Mouse (Mus musculus) fibroblast of lung, adult 2 months (primary cell): ENCODE data around the gene Krtap5-1.
A peak's percentile ranks its signal among the peaks of the same experiment; 100 is the strongest.
"Not testable (repeated sequence)": the region's sequence is repeated elsewhere in the genome, so short reads cannot be mapped to it uniquely, and the experiment has no call there.

Experiments
- DNase-seq: peaks from one replicate; pipeline ENCODE4 v3.0.0-alpha.2; 2011; ENCODE audit warnings: low read depth

Krtap5-1 gene

DNA sequence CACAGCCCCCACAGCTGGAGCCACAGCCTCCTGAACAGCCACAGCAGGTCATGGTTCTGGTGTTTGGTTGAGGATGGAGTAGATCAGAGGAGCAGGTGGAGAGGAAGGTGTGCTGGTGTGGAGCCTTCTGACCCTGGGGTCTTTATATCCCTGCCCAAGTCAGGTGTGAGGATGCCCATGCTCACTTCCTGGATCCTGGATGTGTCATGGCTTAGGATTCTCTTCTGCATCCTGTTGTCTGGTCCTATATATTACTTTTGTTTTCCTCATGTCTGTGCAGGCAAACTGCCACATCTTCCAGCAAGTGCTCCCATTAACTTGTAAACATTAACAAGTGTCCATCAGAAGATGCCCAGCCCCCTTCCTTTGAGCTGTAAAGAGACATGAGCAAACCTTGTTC, at the start of gene Krtap5-1:
Krtap5-1 (minus strand) TSS at position 101 of the 400 bp plus-strand sequence.
- not testable (repeated sequence) for DNase-seq

GRCm38 (mm10) chr7:142342247-142342640, 45.3 kb upstream of the Krtap5-1 start:
- DNase-seq = no peak

DNA sequence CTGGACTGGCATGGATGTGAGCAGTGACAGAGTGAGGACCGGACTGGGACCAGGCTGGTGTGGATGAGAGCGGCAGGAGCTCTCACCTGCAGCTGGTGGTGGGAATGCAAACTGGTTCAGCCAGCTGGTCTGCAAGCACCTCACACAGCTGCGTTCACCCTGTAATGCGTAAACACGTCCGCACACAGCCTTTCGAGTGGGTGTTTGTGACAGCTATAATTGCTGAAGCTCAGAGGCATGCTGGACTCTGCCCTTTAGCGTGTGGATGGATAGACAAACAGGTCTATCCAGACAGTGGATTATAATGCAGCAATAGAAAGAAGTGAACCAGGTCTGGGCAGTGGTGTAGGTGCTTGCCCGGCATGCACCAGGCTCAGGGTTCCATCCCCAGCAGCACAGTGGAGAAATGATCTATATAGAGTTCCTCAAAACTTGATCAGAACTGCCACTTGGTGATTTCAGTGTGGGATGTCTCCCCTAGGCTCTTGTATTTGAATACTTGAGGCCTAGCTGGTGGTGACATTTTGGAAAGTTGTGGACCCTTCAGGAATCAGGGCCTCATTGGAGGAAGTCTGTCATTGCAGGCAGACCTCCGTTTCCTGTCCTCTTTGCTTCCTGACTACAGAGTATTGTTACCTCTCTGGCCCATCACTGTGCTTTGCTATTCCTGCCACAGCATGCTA, 44.8 kb upstream of the Krtap5-1 start:
- DNase-seq = no peak

DNA sequence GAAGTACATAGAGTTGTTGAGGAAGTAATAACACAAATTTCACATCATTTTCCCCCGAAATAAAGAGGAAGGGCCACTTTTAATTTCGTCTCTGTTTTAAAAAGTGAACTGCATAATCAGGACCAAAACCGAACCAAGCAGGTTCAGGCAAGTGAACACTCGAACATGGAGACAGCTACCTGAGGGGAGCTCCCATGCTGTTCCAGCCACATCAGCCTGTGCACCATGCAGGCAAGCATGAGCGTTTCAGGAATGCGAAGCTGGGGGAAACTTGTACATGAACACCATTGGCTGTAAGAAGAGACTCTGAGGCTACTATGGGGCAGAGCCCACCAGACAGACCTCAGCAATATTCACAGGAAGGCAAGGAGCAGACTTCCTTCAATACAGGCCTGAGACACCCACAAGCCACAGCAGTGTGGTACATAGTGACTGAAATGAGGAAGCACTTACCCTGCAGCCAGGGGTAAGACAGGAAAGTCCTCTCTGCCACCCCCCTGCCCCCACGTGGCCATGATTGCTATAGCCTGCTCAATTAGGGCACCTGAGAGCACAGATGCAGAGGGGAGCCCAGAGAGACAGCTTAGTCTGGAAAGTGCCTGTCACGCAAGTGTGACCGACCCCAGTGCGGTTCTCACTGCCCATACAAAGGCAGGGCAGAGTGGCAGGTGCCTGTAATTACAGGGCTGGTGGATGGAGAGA, 43.5 kb upstream of the Krtap5-1 start:
- DNase-seq = no peak

GRCm38 (mm10) chr7:142335151-142335550, 38.2 kb upstream of the Krtap5-1 start:
- DNase-seq = no peak

GRCm38 (mm10) chr7:142334246-142334645, 37.3 kb upstream of the Krtap5-1 start:
- DNase-seq = peak; percentile 48

- not testable (repeated sequence) for DNase-seq
These were observed 35.8 kb upstream of the Krtap5-1 start for GRCm38 (mm10) chr7:142332741-142333140.

DNA sequence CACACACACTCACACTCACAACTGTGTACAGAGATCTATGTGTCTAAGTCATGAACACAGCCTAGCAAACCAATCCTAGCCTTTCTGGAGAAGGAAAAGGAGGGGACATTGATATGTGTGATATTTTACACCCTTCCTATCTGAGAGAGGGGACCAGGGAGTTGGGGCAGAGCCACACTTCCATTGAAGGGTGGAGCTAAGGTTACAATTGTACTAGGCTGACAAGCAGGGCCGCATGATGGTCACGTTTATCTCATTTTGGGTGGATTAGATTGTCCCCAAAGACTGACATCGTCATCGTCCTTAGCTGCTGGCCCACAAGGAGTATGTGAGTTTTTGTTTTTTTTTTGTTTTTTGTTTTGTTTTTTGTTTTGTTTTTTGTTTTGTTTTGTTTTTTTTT, 34.4 kb upstream of the Krtap5-1 start:
- no peak for DNase-seq

- DNase-seq = no peak
These were observed 33.4 kb upstream of the Krtap5-1 start for GRCm38 (mm10) chr7:142330271-142330724.

GRCm38 (mm10) chr7:142328507-142328906, 31.6 kb upstream of the Krtap5-1 start:
- DNase-seq = no peak

GRCm38 (mm10) chr7:142326714-142327445, 30.0 kb upstream of the Krtap5-1 start:
- no peak for DNase-seq

DNA sequence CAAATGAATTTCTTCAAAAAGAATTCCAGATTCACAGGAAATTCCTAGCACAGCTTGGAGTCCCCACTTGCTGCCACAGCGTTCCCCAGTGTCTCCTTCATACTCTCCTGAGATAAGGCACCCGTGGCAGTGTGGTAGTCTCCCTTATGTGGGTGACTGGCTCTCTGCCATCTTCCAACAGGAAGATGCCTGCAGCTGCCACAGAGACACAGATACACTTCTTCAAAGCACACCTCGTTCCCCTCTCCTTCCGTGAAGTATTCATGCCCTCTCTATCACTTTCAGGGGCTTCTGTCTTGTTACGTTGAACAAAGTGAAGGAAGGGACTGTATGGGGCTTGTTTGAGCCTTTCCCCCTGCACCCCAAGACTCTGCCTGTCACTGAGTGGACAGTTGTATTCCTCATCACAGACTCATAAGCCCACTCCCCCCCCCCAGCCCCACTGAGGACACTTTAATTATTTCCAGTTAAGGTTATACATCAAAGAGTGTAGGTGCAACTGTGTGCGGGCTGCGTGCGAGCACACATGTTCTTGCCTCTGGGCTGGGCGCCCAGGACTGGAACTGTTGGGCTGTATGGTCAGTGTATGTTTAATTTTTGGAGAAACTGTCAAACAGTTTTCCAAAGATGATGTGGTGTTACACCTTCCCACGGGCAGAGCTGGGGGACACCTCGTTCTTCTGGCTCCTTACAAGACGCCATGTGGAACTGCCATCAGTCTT, 26.6 kb upstream of the Krtap5-1 start:
- DNase-seq = no peak

GRCm38 (mm10) chr7:142322641-142323040, 25.7 kb upstream of the Krtap5-1 start:
- DNase-seq = no peak

- not testable (repeated sequence) for DNase-seq
These were observed 24.9 kb upstream of the Krtap5-1 start for GRCm38 (mm10) chr7:142321637-142322306.

DNA sequence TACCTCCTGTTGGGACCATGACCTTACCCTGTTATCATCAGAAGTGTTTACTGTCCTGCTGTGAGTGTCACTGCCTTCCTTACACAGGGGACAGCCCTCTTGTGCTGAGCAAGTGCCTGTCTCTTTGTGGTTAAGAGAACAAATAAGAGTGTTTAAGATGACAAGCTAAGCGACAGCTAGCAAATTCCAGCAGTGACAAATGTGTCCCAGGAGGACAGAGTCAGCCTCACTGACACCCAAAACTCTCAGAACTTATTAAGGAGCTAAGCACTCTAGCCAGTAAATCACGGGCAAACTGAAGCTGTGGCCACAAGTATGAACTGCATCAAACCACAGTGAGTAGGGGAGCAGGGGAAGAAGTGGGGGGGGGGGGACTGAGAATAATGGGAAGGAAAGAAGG, 24.0 kb upstream of the Krtap5-1 start:
- no peak for DNase-seq

GRCm38 (mm10) chr7:142319124-142319523, 22.2 kb upstream of the Krtap5-1 start:
- DNase-seq = no peak

- DNase-seq = no peak
These were observed 20.3 kb upstream of the Krtap5-1 start for GRCm38 (mm10) chr7:142317216-142317615.

GRCm38 (mm10) chr7:142316558-142316957, 19.6 kb upstream of the Krtap5-1 start:
- DNase-seq = no peak

GRCm38 (mm10) chr7:142314600-142315285, 17.8 kb upstream of the Krtap5-1 start:
- DNase-seq = no peak

DNA sequence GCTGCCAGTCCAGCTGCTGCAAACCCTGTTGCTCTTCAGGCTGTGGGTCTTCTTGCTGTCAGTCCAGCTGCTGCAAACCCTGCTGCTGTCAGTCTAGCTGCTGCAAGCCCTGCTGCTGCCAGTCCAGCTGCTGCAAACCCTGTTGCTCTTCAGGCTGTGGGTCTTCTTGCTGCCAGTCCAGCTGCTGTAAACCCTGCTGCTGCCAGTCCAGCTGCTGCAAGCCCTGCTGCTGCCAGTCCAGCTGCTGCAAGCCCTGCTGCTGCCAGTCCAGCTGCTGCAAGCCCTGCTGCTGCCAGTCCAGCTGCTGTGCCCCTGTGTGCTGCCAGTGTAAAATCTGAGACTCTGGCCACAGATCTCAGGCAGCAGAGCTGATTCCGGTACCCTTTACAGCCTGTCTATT, 7.0 kb upstream of the Krtap5-1 start:
- DNase-seq = not testable (repeated sequence)

GRCm38 (mm10) chr7:142303249-142303648, 6.3 kb upstream of the Krtap5-1 start, which contains the start of gene Krtap5-4:
Krtap5-4 (plus strand) TSS chr7:142303549.
- no peak for DNase-seq
